Mouse (Mus musculus): ENCODE data around the gene Lama5. TPM values are rescaled to one million over a fixed set of nuclear protein-coding genes. Genes with fewer than 3 reads are reported as not detected.
"Not testable (repeated sequence)": the region's sequence is repeated elsewhere in the genome, so short reads cannot be mapped to it uniquely, and the experiment has no call there.

Gene Lama5
- total RNA-seq, 1 experiment: 291 TPM

DNA sequence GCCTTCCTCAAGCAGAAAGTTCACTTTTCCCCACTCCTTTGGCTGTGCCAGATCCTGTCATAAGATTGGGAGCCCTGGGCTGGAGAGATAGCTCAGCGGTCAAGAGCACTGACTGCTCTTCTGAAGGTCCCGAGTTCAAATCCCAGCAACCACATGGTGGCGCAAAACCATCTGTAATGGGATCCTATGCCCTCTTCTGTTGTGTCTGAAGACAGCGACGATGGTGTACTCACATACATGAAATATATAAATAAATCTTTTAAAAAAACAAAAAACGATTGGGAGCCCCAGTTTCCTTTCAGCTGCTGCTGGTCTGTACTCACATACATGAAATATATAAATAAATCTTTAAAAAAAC is 40.9 kb downstream of the Lama5 start:
- in situ Hi-C loops (cut with MboI; ENCODE audit: low sequenced_read_pairs in 2 of 2, unreplicated experiment in 2 of 2): no loop called here
- Histone ChIP-seq H3K9me3 (ENCODE audit: control insufficient read depth, insufficient read depth, low read depth, low read length) (no peaks in the 10 kb centered on the region), H3K36me3 (ENCODE audit: control insufficient read depth, insufficient read depth, low read length, poor library complexity, severe bottlenecking) (peaks cover 95% of the 10 kb centered on the region), H3K4me1 (ENCODE audit: control insufficient read depth in 2 of 2, insufficient read depth in 2 of 2, low read length in 2 of 2, poor library complexity in 1 of 2) (no peaks in the 10 kb centered on the region), H3K9ac (ENCODE audit: insufficient read depth, low read depth, low read length, poor library complexity, severe bottlenecking) (no peak overlapping the region), H3K27ac (ENCODE audit: insufficient read depth, low read depth, low read length, poor library complexity, severe bottlenecking) (no peak overlapping the region), H3K4me3 (ENCODE audit: insufficient read depth in 1 of 2, low read depth in 1 of 2, low read length in 2 of 2, poor library complexity in 1 of 2, severe bottlenecking in 1 of 2) (no peak overlapping the region)
- TF ChIP-seq ZNF384 (IDR thresholded peaks at IDR 0.05; ENCODE audit: low read depth, low read length) (no peak), MAFK (IDR thresholded peaks at IDR 0.05; ENCODE audit: insufficient read depth, low read depth, low read length) (no peak), CHD2 (IDR thresholded peaks at IDR 0.05; ENCODE audit: low read depth, low read length) (no peak), HCFC1 (IDR thresholded peaks at IDR 0.05; ENCODE audit: borderline replicate concordance, insufficient read depth, low read length) (no peak), ZC3H11A (IDR thresholded peaks at IDR 0.05; ENCODE audit: borderline replicate concordance, low read depth, low read length) (no peak)
- DNase-seq (ENCODE audit: low read depth, low spot score): no peak

DNA sequence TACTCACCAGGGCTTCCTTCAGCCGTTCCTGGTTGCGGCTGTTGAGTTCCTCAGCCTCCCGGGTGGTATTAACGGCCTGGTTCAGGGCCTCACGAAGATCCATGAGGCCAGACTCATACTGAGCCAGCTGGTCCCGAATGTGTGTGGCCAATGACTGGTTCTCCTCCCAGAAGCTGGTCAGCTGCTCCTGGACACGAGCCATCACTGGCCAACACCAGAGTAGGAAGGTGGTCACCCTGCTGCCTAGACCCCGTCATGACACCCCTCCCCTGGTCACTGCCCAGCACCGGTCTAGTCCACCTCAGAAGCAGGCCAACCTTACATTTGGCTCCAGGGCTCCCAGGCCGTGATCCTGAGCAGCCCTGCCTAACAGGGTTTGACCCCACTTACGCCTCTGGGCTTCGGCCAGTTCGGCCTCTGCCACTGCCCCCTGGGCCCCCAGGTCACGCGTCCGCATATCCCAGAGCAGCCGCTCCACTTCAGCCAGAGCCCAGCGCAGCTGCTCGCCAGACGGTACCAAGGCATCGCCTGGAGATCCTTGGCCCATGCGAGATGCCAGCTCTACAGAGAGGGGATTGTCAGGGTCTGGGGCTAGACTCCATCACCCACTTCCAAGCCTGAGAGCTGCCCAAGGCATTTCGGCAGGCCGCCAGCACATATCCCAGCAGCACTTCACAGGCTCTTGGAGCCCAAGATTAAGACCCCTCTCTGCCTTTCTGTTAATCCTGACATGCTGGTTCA is 41.5 kb downstream of the Lama5 start:
- no peak for DNase-seq (ENCODE audit: low read depth, low spot score)
- Histone ChIP-seq H3K36me3 (ENCODE audit: control insufficient read depth, insufficient read depth, low read length, poor library complexity, severe bottlenecking) (peaks cover 96% of the 10 kb centered on the region), H3K9ac (ENCODE audit: insufficient read depth, low read depth, low read length, poor library complexity, severe bottlenecking) (no peak overlapping the region), H3K9me3 (ENCODE audit: control insufficient read depth, insufficient read depth, low read depth, low read length) (no peaks in the 10 kb centered on the region), H3K4me1 (ENCODE audit: control insufficient read depth in 2 of 2, insufficient read depth in 2 of 2, low read length in 2 of 2, poor library complexity in 1 of 2) (no peaks in the 10 kb centered on the region), H3K27ac (ENCODE audit: insufficient read depth, low read depth, low read length, poor library complexity, severe bottlenecking) (no peak overlapping the region), H3K4me3 (ENCODE audit: insufficient read depth in 1 of 2, low read depth in 1 of 2, low read length in 2 of 2, poor library complexity in 1 of 2, severe bottlenecking in 1 of 2) (no peak overlapping the region)
- TF ChIP-seq ZC3H11A (IDR thresholded peaks at IDR 0.05; ENCODE audit: borderline replicate concordance, low read depth, low read length): no peak
- TF ChIP-seq MAFK (IDR thresholded peaks at IDR 0.05; ENCODE audit: insufficient read depth, low read depth, low read length): no peak
- no peak for TF ChIP-seq ZNF384 (IDR thresholded peaks at IDR 0.05; ENCODE audit: low read depth, low read length)
- TF ChIP-seq CHD2 (IDR thresholded peaks at IDR 0.05; ENCODE audit: low read depth, low read length): no peak
- no peak for TF ChIP-seq HCFC1 (IDR thresholded peaks at IDR 0.05; ENCODE audit: borderline replicate concordance, insufficient read depth, low read length)
- in situ Hi-C loops (cut with MboI; ENCODE audit: low sequenced_read_pairs in 2 of 2, unreplicated experiment in 2 of 2): no loop called here

DNA sequence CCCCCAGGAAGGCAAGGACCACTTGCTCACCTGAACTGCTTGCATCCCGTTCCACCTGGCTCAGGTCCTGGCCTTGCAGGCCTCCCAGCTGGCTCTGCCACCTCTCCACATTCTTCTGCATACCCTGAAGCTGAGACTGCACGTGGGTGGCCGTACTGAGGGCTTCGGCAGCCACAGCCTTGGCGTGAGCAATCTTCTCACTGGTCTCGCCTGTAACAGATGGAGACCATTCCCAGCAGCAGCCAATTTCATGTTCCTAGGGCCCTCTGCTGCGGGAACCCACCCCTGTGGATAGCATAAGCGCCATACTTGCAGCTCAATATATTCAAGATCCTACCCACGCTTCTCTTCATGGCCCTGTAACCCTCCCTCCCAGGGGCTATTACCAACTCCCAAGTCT is 44.1 kb downstream of the Lama5 start:
- H3K4me1 ChIP-seq (ENCODE audit: control insufficient read depth in 2 of 2, insufficient read depth in 2 of 2, low read length in 2 of 2, poor library complexity in 1 of 2): no peaks in the 10 kb centered on the region
- in situ Hi-C loops (cut with MboI; ENCODE audit: low sequenced_read_pairs in 2 of 2, unreplicated experiment in 2 of 2): no loop called here
- H3K9me3 ChIP-seq (ENCODE audit: control insufficient read depth, insufficient read depth, low read depth, low read length): no peaks in the 10 kb centered on the region
- no peak overlapping the region for H3K9ac ChIP-seq (ENCODE audit: insufficient read depth, low read depth, low read length, poor library complexity, severe bottlenecking)
- no peak for TF ChIP-seq ZNF384 (IDR thresholded peaks at IDR 0.05; ENCODE audit: low read depth, low read length)
- TF ChIP-seq MAFK (IDR thresholded peaks at IDR 0.05; ENCODE audit: insufficient read depth, low read depth, low read length): no peak
- H3K36me3 ChIP-seq (ENCODE audit: control insufficient read depth, insufficient read depth, low read length, poor library complexity, severe bottlenecking): peaks cover 97% of the 10 kb centered on the region
- no peak for DNase-seq (ENCODE audit: low read depth, low spot score)
- H3K27ac ChIP-seq (ENCODE audit: insufficient read depth, low read depth, low read length, poor library complexity, severe bottlenecking): no peak overlapping the region
- no peak overlapping the region for H3K4me3 ChIP-seq (ENCODE audit: insufficient read depth in 1 of 2, low read depth in 1 of 2, low read length in 2 of 2, poor library complexity in 1 of 2, severe bottlenecking in 1 of 2)

DNA sequence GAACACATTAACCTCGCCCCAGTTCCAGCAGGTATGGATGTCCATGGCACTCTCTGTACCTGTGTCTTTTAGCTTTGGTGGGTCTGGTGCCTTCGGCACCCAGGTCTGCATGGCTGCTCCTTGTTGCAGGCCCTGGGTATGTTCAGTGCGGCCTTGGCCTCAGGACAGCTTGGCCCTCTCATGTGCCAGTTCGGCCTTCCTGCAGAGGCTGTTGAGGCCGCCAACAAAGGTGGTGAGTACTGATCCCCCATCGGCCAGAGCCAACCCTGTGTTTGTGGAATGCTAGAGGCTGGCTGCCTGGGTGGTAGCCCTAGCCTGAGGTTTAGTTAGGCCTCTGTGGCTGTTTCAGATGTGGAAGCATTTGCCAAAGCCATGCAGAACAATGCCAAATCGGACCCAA is 49.9 kb downstream of the Lama5 start:
- DNase-seq (ENCODE audit: low read depth, low spot score): no peak
- no peak overlapping the region for H3K9ac ChIP-seq (ENCODE audit: insufficient read depth, low read depth, low read length, poor library complexity, severe bottlenecking)
- H3K36me3 ChIP-seq (ENCODE audit: control insufficient read depth, insufficient read depth, low read length, poor library complexity, severe bottlenecking): peaks cover 75% of the 10 kb centered on the region
- H3K4me3 ChIP-seq (ENCODE audit: insufficient read depth in 1 of 2, low read depth in 1 of 2, low read length in 2 of 2, poor library complexity in 1 of 2, severe bottlenecking in 1 of 2): no peak overlapping the region
- in situ Hi-C loops (cut with MboI; ENCODE audit: low sequenced_read_pairs in 2 of 2, unreplicated experiment in 2 of 2): no loop called here
- H3K27ac ChIP-seq (ENCODE audit: insufficient read depth, low read depth, low read length, poor library complexity, severe bottlenecking): no peak overlapping the region
- no peaks in the 10 kb centered on the region for H3K9me3 ChIP-seq (ENCODE audit: control insufficient read depth, insufficient read depth, low read depth, low read length)
- TF ChIP-seq HCFC1 (IDR thresholded peaks at IDR 0.05; ENCODE audit: borderline replicate concordance, insufficient read depth, low read length) (no peak), ZNF384 (IDR thresholded peaks at IDR 0.05; ENCODE audit: low read depth, low read length) (no peak), CHD2 (IDR thresholded peaks at IDR 0.05; ENCODE audit: low read depth, low read length) (no peak), ZC3H11A (IDR thresholded peaks at IDR 0.05; ENCODE audit: borderline replicate concordance, low read depth, low read length) (no peak), MAFK (IDR thresholded peaks at IDR 0.05; ENCODE audit: insufficient read depth, low read depth, low read length) (no peak)
- peaks cover 2 to 15% of the 10 kb centered on the region in 2 experiments; a peak in 2 of 4 replicates for H3K4me1 ChIP-seq (ENCODE audit: control insufficient read depth in 2 of 2, insufficient read depth in 2 of 2, low read length in 2 of 2, poor library complexity in 1 of 2)

DNA sequence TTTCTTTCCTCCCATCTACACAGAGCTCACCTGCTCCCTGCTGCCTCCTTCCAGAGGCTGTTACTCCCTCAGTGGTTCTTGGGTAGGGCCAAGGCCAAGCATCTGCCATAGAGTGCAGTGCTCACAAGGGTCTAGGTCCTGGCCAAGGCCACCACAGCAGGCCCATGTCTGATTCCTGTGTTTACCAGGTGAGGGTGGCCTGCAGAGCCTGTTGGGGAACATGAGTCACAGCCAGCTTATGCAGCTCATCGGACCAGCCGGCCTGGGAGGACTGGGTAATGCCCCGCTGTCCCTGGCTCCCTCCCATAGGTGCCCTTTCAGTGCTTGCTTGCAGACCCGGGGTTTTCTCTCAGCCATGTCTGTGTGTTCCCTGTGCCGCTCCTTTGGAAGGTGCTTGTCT is 51.5 kb downstream of the Lama5 start:
- in situ Hi-C loops (cut with MboI; ENCODE audit: low sequenced_read_pairs in 2 of 2, unreplicated experiment in 2 of 2): no loop called here
- Histone ChIP-seq H3K4me3 (ENCODE audit: insufficient read depth in 1 of 2, low read depth in 1 of 2, low read length in 2 of 2, poor library complexity in 1 of 2, severe bottlenecking in 1 of 2) (no peak overlapping the region), H3K4me1 (ENCODE audit: control insufficient read depth in 2 of 2, insufficient read depth in 2 of 2, low read length in 2 of 2, poor library complexity in 1 of 2) (peaks cover 2 to 16% of the 10 kb centered on the region in 2 experiments; a peak in 2 of 4 replicates), H3K36me3 (ENCODE audit: control insufficient read depth, insufficient read depth, low read length, poor library complexity, severe bottlenecking) (peaks cover 59% of the 10 kb centered on the region), H3K9me3 (ENCODE audit: control insufficient read depth, insufficient read depth, low read depth, low read length) (no peaks in the 10 kb centered on the region), H3K9ac (ENCODE audit: insufficient read depth, low read depth, low read length, poor library complexity, severe bottlenecking) (no peak overlapping the region), H3K27ac (ENCODE audit: insufficient read depth, low read depth, low read length, poor library complexity, severe bottlenecking) (no peak overlapping the region)
- no peak for DNase-seq (ENCODE audit: low read depth, low spot score)
- TF ChIP-seq HCFC1 (IDR thresholded peaks at IDR 0.05; ENCODE audit: borderline replicate concordance, insufficient read depth, low read length) (no peak), MAFK (IDR thresholded peaks at IDR 0.05; ENCODE audit: insufficient read depth, low read depth, low read length) (no peak), CHD2 (IDR thresholded peaks at IDR 0.05; ENCODE audit: low read depth, low read length) (no peak)

DNA sequence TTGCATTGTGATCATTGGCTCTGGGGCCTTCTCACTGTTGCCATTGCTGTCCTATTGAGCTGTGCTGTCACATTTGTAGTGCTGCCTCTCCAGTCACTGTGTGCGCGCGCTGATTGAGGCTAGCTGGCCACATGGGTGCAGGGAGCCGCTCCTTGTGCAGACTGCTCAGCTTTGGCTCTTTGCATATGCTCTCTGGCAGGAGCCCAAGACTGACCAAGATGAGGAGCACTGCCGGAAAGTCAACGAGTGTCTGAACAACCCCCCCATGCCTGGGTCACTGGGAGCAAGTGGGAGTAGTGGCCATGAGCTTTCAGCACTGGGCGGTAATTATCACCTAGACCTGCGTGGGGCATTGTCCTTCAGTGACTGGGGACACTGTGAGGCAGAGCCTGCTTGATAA is 51.9 kb downstream of the Lama5 start:
- H3K27ac ChIP-seq (ENCODE audit: insufficient read depth, low read depth, low read length, poor library complexity, severe bottlenecking); H3K9ac ChIP-seq (ENCODE audit: insufficient read depth, low read depth, low read length, poor library complexity, severe bottlenecking); in situ Hi-C loops (cut with MboI; ENCODE audit: low sequenced_read_pairs in 2 of 2, unreplicated experiment in 2 of 2); DNase-seq (ENCODE audit: low read depth, low spot score); H3K9me3 ChIP-seq (ENCODE audit: control insufficient read depth, insufficient read depth, low read depth, low read length): not testable (repeated sequence)
- H3K4me3 ChIP-seq (ENCODE audit: insufficient read depth in 1 of 2, low read depth in 1 of 2, low read length in 2 of 2, poor library complexity in 1 of 2, severe bottlenecking in 1 of 2): peak overlapping the region in 1 of 2 experiments; percentile 91; a peak in 1 of 4 replicates
- peaks cover 2 to 16% of the 10 kb centered on the region in 2 experiments; a peak in 2 of 4 replicates for H3K4me1 ChIP-seq (ENCODE audit: control insufficient read depth in 2 of 2, insufficient read depth in 2 of 2, low read length in 2 of 2, poor library complexity in 1 of 2)
- peaks cover 55% of the 10 kb centered on the region for H3K36me3 ChIP-seq (ENCODE audit: control insufficient read depth, insufficient read depth, low read length, poor library complexity, severe bottlenecking)
